Mouse (Mus musculus): Measurements from ENCODE around the gene Gm11027.

DNA sequence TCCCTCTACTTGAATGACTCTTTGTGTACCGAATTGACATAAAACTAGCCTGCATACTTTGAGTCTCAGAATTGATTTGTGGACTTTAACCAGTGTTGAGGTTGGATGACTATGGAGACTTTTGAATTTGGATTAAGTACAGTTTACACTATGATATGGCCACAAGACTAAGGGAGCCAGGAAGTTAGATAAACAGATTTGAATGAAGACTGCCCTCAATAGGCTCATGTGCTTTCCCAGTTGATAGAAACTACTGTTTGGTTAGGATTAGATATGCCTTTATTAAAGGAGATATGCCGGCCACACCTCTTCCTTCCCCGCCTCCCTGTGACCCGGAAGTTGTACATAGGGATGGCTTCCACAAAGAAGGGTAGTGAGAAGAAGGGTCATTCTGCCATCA, 445 bp downstream of the Gm11027 start:
- TF ChIP-seq POLR2A (IDR thresholded peaks at IDR 0.05; ENCODE audit: borderline replicate concordance, insufficient read depth, low read length) (no peak), CTCF (IDR thresholded peaks at IDR 0.05; ENCODE audit: borderline replicate concordance, insufficient read depth, low read depth, low read length) (no peak)

Measured in cerebellum, adult 2 months (tissue).